Mouse (Mus musculus) embryonic facial prominence, embryonic 15.5 days (tissue): ENCODE results near the gene Lrrc51. TPM values are rescaled to one million over a fixed set of nuclear protein-coding genes. Genes with fewer than 3 reads are reported as not detected.
"Not testable (repeated sequence)": the region's sequence is repeated elsewhere in the genome, so short reads cannot be mapped to it uniquely, and the experiment has no call there.

Experiments
- ATAC-seq: fragments of 200-750 bp; cut with Nextera tagmentation; 2 replicates; pipeline ENCODE4 v1.8.0; 2017; ENCODE audit warnings: low read depth, moderate TSS enrichment; ENCODE audit not compliant: insufficient number of reproducible peaks, low FRiP score, low TSS enrichment
- H3K27ac ChIP-seq: fragments of 300-500 bp; sonication (generic); replicated peaks from 2 replicates; pipeline ENCODE4 v1.5.1; 2015; ENCODE audit warnings: mild to moderate bottlenecking, inconsistent platforms
- H3K27me3 ChIP-seq: fragments of 300-500 bp; sonication (generic); 2 replicates; pipeline ENCODE4 v1.6.1; 2015; ENCODE audit warnings: inconsistent platforms
- H3K36me3 ChIP-seq: fragments of 300-500 bp; sonication (generic); 2 replicates; pipeline ENCODE4 v1.6.1; 2015; ENCODE audit warnings: mild to moderate bottlenecking, inconsistent platforms
- H3K4me1 ChIP-seq: fragments of 300-500 bp; sonication (generic); 2 replicates; pipeline ENCODE4 v1.6.1; 2015; ENCODE audit warnings: inconsistent platforms
- H3K4me2 ChIP-seq: fragments of 300-500 bp; sonication (generic); replicated peaks from 2 replicates; pipeline ENCODE4 v1.6.1; 2015; ENCODE audit warnings: mild to moderate bottlenecking, inconsistent platforms
- H3K4me3 ChIP-seq: fragments of 300-500 bp; sonication (generic); replicated peaks from 2 replicates; pipeline ENCODE4 v1.5.1; 2015; ENCODE audit warnings: mild to moderate bottlenecking, inconsistent platforms
- H3K9ac ChIP-seq: fragments of 300-500 bp; sonication (generic); 2 replicates; pipeline ENCODE4 v1.6.1; 2015; ENCODE audit warnings: inconsistent platforms
- H3K9me3 ChIP-seq: fragments of 300-500 bp; sonication (generic); replicated peaks from 2 replicates; pipeline ENCODE4 v1.6.1; 2016; ENCODE audit warnings: inconsistent platforms
- WGBS: fragments of 180-500 bp; shearing (Covaris S2); methylation state at CpG from one replicate; pipeline ENCODE4 v1.1.7; 2015; 5-methylcytosine and 5-hydroxymethylcytosine counted together
- polyA plus RNA-seq: library from polyadenylated mRNA; unstranded; fragments of >200 nt; fragmentation: Nextera tagmentation; extraction: Ambion mirVana; gene quantifications from 2 replicates; pipeline ENCODE4 v1.2.1, GENCODE M21; 2015

Lrrc51 gene
- polyA plus RNA-seq, 1 experiment from 2014 or later = 29.2 TPM

GRCm38 (mm10) chr7:101938348-101938747, 4.7 kb upstream of the Lrrc51 start:
- no peaks in the 10 kb centered on the region for H3K27me3 ChIP-seq
- peaks cover 15% of the 10 kb centered on the region; the same call in 1 of the 2 replicates for H3K4me1 ChIP-seq
- H3K27ac ChIP-seq = no peak overlapping the region
- no peak for ATAC-seq
- H3K36me3 ChIP-seq = no peaks in the 10 kb centered on the region
- H3K9ac ChIP-seq = no peak overlapping the region
- no peak overlapping the region for H3K4me3 ChIP-seq
- H3K9me3 ChIP-seq = no peaks in the 10 kb centered on the region
- WGBS = 73% methylated on average over 2 of the region's 2 CpGs
- no peak overlapping the region for H3K4me2 ChIP-seq

- Histone ChIP-seq H3K9ac (no peak overlapping the region), H3K27me3 (no peaks in the 10 kb centered on the region), H3K27ac (no peak overlapping the region), H3K4me3 (no peak overlapping the region), H3K36me3 (no peaks in the 10 kb centered on the region), H3K4me1 (peaks cover 18% of the 10 kb centered on the region; the same call in 1 of the 2 replicates), H3K4me2 (no peak overlapping the region), H3K9me3 (no peaks in the 10 kb centered on the region)
- no peak for ATAC-seq
- WGBS = 91% methylated on average over 4 of the region's 4 CpGs
Measured at GRCm38 (mm10) chr7:101937569-101937968, 3.9 kb upstream of the Lrrc51 start.

GRCm38 (mm10) chr7:101936996-101937395, 3.3 kb upstream of the Lrrc51 start:
- Histone ChIP-seq H3K9ac (no peak overlapping the region), H3K9me3 (no peaks in the 10 kb centered on the region), H3K4me3 (no peak overlapping the region), H3K27me3 (no peaks in the 10 kb centered on the region), H3K4me1 (peaks cover 20% of the 10 kb centered on the region; the same call in 1 of the 2 replicates), H3K27ac (no peak overlapping the region), H3K36me3 (no peaks in the 10 kb centered on the region), H3K4me2 (no peak overlapping the region)
- WGBS = 95% methylated on average over 4 of the region's 4 CpGs
- no peak for ATAC-seq

GRCm38 (mm10) chr7:101935957-101936356, 2.3 kb upstream of the Lrrc51 start:
- H3K4me2 ChIP-seq = no peak overlapping the region
- H3K9ac ChIP-seq = no peak overlapping the region
- H3K9me3 ChIP-seq = no peaks in the 10 kb centered on the region
- no peak overlapping the region for H3K4me3 ChIP-seq
- no peak overlapping the region for H3K27ac ChIP-seq
- no peak for ATAC-seq
- no peaks in the 10 kb centered on the region for H3K36me3 ChIP-seq
- peaks cover 20% of the 10 kb centered on the region; the same call in 1 of the 2 replicates for H3K4me1 ChIP-seq
- H3K27me3 ChIP-seq = no peaks in the 10 kb centered on the region
- 91% methylated on average over 4 of the region's 4 CpGs for WGBS

GRCm38 (mm10) chr7:101933300-101933699, 395 bp downstream of the Lrrc51 start:
- no peaks in the 10 kb centered on the region for H3K36me3 ChIP-seq
- H3K4me1 ChIP-seq = peaks cover 20% of the 10 kb centered on the region; the same call in 1 of the 2 replicates
- ATAC-seq = peak; percentile 4; the same call in 1 of the 2 replicates
- H3K27ac ChIP-seq = peak overlapping the region; percentile 88
- H3K4me3 ChIP-seq = peak overlapping the region; percentile 91
- peak overlapping the region; percentile 82 for H3K9ac ChIP-seq
- H3K27me3 ChIP-seq = no peaks in the 10 kb centered on the region
- H3K4me2 ChIP-seq = peak overlapping the region; percentile 64
- H3K9me3 ChIP-seq = no peaks in the 10 kb centered on the region
- WGBS = 3% methylated on average over 15 of the region's 15 CpGs

GRCm38 (mm10) chr7:101932551-101932950, 1.1 kb downstream of the Lrrc51 start:
- H3K4me3 ChIP-seq = peak overlapping the region; percentile 91
- peak overlapping the region; percentile 64; the same call in 1 of the 2 replicates for H3K4me2 ChIP-seq
- no peak overlapping the region for H3K27ac ChIP-seq
- no peaks in the 10 kb centered on the region for H3K36me3 ChIP-seq
- no peaks in the 10 kb centered on the region for H3K27me3 ChIP-seq
- ATAC-seq = no peak
- H3K4me1 ChIP-seq = peaks cover 20% of the 10 kb centered on the region; the same call in 1 of the 2 replicates
- WGBS = 65% methylated on average over 1 of the region's 1 CpGs
- no peak overlapping the region for H3K9ac ChIP-seq
- no peaks in the 10 kb centered on the region for H3K9me3 ChIP-seq

GRCm38 (mm10) chr7:101928093-101928492, 5.6 kb downstream of the Lrrc51 start:
- Histone ChIP-seq H3K4me1 (0 out of 2 replicates have a peak, but pooled peaks cover 5% of the 10 kb centered on the region), H3K36me3 (no peaks in the 10 kb centered on the region), H3K4me2 (no peak overlapping the region), H3K4me3 (no peak overlapping the region), H3K27me3 (no peaks in the 10 kb centered on the region), H3K9me3 (no peaks in the 10 kb centered on the region), H3K9ac (no peak overlapping the region), H3K27ac (no peak overlapping the region)
- no peak for ATAC-seq
- 68% methylated on average over 3 of the region's 3 CpGs for WGBS

GRCm38 (mm10) chr7:101925892-101926291, 7.8 kb downstream of the Lrrc51 start:
- H3K9ac ChIP-seq, H3K4me2 ChIP-seq, H3K9me3 ChIP-seq, H3K27ac ChIP-seq, H3K4me1 ChIP-seq, ATAC-seq, H3K36me3 ChIP-seq, H3K27me3 ChIP-seq, H3K4me3 ChIP-seq: not testable (repeated sequence)

- H3K4me1 ChIP-seq = no peaks in the 10 kb centered on the region
- H3K9ac ChIP-seq = no peak overlapping the region
- H3K4me2 ChIP-seq = no peak overlapping the region
- no peaks in the 10 kb centered on the region for H3K9me3 ChIP-seq
- 13% methylated on average over 1 of the region's 1 CpGs for WGBS
- H3K27ac ChIP-seq = no peak overlapping the region
- peaks cover 19% of the 10 kb centered on the region for H3K36me3 ChIP-seq
- peak; percentile 63; the same call in 1 of the 2 replicates for ATAC-seq
- no peaks in the 10 kb centered on the region for H3K27me3 ChIP-seq
- H3K4me3 ChIP-seq = no peak overlapping the region
Measured at GRCm38 (mm10) chr7:101918071-101918470, 15.6 kb downstream of the Lrrc51 start.

- Histone ChIP-seq H3K4me1 (peaks cover 17% of the 10 kb centered on the region), H3K9ac (no peak overlapping the region), H3K36me3 (peaks cover 55% of the 10 kb centered on the region), H3K9me3 (no peaks in the 10 kb centered on the region), H3K27ac (no peak overlapping the region), H3K4me3 (no peak overlapping the region), H3K27me3 (no peaks in the 10 kb centered on the region), H3K4me2 (no peak overlapping the region)
- WGBS = 64% methylated on average over 3 of the region's 3 CpGs
- ATAC-seq = no peak
Measured at GRCm38 (mm10) chr7:101911982-101912381, 21.7 kb downstream of the Lrrc51 start.

- peaks cover 55% of the 10 kb centered on the region for H3K36me3 ChIP-seq
- H3K9ac ChIP-seq = no peak overlapping the region
- H3K4me2 ChIP-seq = no peak overlapping the region
- no peaks in the 10 kb centered on the region for H3K27me3 ChIP-seq
- H3K4me1 ChIP-seq = peaks cover 26% of the 10 kb centered on the region
- no peak overlapping the region for H3K4me3 ChIP-seq
- 69% methylated on average over 4 of the region's 4 CpGs for WGBS
- H3K27ac ChIP-seq = no peak overlapping the region
- no peaks in the 10 kb centered on the region for H3K9me3 ChIP-seq
- ATAC-seq = no peak
Measured at GRCm38 (mm10) chr7:101910138-101910537, 23.6 kb downstream of the Lrrc51 start.

GRCm38 (mm10) chr7:101908367-101908766, 25.3 kb downstream of the Lrrc51 start:
- Histone ChIP-seq H3K9ac (no peak overlapping the region), H3K4me2 (no peak overlapping the region), H3K27me3 (no peaks in the 10 kb centered on the region), H3K36me3 (peaks cover 39% of the 10 kb centered on the region), H3K4me3 (no peak overlapping the region), H3K9me3 (no peaks in the 10 kb centered on the region), H3K27ac (peak overlapping the region; percentile 17; the same call in 1 of the 2 replicates), H3K4me1 (peaks cover 31% of the 10 kb centered on the region)
- no peak for ATAC-seq
- 71% methylated on average over 4 of the region's 4 CpGs for WGBS
